Mouse (Mus musculus): Measurements from ENCODE around the gene Alk.

Alk gene

DNA sequence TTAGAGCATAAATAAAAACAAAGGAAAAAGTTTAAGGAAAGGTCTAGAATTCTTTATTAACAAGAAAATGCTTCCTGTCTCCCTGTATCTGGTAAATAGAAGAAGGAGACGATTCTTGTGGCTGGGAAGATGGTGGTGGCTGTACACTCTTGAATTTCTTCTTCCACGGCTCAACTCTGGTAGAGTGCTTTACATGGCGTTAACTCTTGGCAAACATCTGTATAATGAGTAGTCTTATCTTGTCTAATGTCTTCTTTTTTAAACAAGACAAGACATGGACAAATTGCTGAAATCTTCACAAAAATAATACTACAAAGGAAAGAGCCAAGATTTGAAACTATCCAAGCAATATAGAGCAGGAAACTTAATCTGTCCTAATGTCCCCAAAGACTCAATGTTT lies 202.6 kb downstream of the Alk start:
- DNase-seq (ENCODE audit: low spot score in 2 of 2): no peak

DNA sequence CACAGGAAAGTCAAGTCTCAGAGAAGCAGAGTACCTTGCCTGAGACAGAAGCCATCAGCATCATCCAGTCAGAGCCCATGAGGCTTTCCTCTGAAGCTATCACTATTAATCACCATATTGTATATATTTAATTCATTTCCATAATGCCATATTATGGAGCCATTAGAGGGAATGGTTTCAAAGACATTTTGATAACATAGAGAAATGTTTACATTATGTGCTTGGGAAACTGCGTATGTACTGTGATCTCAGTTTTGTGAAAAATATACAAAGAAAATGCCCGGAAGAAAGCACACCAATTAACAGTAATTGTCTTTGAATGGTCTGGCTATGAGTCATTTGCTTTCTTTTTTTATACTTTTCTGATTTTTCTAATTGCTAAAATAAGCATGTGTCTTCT lies 203.1 kb downstream of the Alk start:
- DNase-seq (ENCODE audit: low spot score in 2 of 2): no peak

DNA sequence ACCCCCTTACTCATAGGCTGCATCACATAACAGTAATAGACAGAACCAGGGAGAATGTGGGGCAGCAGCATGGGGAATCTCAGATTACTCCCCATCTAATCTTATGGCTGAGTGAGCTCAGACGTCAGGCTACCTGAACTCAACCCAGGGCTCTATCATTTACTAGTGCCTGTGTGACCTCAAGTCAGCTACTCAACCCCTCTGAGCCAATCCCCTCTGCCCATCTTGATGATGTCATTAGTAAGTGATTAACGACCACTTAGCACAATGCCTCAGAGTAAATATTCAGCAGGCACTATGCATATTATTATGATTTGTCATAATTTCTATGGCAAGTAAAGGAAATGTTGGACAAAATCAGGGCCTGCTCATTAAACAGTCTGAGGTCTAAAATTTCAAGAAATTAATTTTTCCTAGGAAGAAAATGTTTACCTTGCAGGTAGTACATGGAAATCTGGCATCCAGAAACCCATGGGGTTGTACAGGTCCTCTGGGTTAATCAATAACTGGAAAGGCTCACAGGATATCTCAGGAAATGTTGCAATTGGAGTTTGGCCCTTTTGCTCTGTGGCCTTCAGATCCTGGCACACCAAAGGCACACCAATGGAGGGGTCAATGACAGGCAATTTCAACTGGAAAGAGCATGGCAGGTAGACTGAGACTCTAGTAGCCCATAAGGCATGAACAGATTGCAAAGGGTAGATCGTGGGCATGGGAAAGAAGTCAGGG lies 204.9 kb downstream of the Alk start:
- no peak for DNase-seq (ENCODE audit: low spot score in 2 of 2)

DNA sequence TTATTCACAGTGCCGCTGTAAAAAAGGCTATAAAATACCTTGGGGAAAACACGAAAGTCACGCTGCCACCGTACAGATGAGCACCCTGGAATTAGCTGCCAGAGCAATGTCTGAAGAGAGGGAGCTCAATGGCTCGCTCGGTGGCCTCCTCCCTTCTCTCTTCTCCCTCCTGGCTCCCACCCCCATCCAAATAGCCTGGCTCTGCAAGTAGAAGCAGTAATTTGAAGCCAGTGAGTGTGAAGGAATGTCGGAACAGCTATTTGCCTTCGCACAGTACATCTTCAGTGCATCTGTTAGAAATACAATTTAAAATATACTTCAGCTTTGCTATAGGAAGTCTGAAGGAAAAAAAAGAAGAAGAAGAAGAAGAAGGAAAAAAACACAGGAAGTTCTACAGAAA lies 208.5 kb downstream of the Alk start:
- no peak for DNase-seq (ENCODE audit: low spot score in 2 of 2)

DNA sequence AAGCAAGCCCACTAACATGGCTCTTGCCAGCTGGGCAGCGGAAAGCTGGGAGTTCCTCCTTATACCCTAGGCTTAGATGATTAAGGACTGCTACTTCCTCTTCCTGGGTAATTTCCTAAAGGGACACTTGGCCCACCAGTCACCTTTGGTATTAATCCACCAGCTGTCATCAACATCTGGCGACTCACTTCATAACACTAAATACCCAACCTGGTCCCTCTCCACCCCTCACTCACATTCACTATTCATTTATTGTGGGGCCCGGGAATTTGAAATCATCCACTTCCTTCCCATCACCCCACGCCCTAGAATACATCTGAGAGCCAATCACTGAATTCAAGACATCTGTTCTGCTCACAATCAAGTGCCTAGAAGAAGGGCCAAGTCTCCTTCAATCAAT lies 235.4 kb downstream of the Alk start:
- no peak for DNase-seq (ENCODE audit: low spot score in 2 of 2)

DNA sequence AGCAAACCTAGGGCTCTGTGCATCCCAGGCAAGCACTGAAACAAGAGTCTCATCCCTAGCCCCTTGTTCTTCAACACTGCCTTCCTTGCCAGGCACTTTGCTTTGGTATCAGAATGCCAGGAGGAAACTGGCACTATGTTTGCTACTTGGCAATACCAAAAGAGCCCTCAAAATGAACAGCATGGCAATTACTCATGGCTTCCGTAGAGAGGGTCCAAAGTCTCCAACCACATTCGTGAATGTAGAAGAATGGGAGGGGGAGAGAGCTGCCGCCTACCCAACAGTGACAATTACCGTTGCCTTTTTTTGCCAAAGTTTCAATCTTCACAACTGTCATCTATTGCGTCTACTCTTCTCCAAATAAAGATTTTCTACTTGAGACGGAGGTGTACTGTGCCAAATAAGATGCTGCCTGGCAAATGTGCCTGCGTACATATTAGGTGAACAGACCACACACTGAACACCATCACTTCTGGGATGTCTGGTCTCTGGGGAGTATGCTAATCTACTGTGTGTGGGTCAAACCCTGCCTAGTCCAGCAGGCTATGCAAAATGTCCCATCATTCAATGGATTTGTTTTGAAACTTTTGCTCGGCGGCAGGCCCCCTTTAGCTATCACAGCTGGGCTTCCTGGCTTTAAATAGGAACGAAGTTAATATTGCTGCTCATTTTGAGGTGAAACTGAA lies 241.5 kb downstream of the Alk start:
- DNase-seq (ENCODE audit: low spot score in 2 of 2): no peak

DNA sequence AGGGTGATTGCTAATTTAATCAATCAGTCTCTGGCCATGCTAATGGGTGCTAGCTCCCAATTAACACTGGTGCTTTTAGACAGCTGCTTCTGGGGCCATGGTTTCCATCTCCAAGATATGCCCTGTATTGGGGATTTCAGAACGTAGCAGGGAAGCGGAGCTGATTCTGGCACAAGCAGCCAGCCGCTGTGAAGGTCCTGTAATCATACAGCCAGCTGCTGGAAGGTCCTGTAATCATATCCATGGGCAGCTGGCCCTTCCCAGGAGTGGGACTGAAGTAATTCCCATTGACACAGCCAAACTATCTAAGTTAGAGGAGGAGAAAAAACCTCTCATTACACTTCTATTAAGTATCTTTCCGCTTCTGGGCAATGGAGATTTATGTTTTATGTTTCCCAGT lies 242.5 kb downstream of the Alk start:
- DNase-seq (ENCODE audit: low spot score in 2 of 2): no peak

DNA sequence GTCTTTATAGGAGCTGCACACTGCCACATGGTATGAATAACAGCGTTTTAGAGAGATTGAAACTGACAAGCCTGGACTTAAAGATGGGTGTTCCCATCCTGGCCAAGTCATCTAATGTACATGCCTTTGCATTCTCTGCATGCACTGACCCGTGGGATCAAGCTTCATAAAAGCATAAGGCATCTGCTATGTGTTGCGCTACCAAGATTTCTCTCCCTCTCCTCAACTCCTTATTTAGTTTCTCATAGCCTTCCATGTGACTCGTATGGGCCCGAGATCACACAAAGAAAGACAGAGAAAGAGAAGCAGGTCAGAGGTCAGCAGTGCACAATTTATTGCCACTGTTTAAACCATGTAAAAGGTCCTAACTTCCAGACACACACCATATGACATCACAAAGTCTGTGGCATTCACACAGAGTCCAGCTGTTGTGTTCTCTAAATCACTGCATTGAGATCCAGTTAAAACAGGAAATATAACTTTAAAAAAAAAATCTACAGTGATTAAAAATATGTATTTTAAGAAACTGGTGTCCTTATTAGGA lies 247.6 kb downstream of the Alk start:
- no peak for DNase-seq (ENCODE audit: low spot score in 2 of 2)

DNA sequence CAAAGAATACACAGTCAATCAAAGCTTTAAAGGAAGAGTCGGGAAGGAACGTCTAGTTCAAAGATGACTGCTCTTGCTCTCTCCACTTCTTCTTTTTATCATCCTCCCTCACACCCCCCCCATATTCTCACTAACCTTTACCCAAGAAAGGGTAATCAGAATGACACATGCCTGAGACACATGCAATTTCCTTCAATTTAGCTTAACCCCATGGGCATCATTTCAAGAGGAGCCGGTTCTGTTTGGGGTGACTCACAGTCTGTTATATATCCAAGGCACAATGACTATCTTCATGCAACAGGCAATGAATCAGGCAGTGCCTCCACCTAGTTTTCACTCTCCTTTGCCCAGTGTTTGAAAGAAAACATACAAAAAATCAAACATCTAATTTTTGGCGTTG lies 265.0 kb downstream of the Alk start:
- no peak for DNase-seq (ENCODE audit: low spot score in 2 of 2)

DNA sequence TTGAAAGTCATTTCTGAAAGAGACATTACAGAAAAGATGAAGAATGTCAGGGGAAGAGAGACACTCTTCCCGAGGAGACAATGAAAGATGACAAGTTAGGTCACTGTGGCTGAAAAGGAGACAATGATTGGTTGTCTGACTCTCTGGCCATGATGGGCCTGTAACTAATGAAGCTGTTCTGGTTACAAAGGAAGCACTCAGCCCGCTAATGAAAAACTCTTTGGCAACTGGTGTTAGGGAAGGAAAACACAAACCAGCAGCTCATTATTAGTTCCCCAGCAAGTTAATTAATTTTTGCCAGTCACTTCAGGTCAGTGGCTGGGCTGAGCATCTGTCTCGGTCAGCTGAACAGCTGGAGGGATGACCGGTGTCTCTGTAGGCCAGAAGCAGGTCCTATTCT lies 271.5 kb downstream of the Alk start:
- no peak for DNase-seq (ENCODE audit: low spot score in 2 of 2)

DNA sequence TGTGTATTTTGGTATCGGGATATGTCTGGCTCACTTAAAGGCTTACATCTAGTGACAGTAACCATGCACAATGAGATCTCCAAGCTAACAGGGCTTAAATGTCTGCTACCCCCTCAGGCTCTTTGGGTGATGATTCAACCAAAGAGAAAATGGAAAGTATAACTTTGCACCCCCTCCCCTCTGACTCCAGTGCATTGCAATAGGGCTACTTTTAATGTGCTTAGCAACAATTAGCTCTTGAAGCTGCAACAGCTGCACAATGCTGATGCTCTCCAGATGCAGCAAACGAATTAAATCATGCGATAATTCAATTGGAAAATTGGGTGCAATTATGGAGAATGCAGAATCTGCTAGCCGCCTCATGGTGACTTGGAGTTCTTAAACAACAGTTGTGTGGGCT lies 278.5 kb downstream of the Alk start:
- no peak for DNase-seq (ENCODE audit: low spot score in 2 of 2)

DNA sequence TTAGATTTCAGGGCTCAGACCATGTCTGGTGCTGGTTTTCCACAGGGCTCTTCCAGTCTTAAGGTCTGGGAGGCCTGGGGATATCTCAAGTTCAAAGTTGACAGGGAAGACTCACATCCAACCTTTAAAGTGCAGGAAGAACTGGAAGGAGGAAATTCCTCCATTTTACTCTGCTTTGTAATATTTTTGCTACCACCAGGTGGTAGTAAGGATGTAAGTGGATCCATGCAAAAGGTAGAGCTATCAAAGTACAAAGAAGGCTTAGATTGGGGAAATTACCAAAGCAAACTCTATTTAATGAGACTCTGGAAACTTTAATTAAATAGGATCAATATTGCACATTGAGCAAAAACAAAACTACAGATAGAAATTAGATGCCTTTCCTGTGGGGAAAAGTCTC lies 284.9 kb downstream of the Alk start:
- DNase-seq (ENCODE audit: low spot score in 2 of 2): no peak

DNA sequence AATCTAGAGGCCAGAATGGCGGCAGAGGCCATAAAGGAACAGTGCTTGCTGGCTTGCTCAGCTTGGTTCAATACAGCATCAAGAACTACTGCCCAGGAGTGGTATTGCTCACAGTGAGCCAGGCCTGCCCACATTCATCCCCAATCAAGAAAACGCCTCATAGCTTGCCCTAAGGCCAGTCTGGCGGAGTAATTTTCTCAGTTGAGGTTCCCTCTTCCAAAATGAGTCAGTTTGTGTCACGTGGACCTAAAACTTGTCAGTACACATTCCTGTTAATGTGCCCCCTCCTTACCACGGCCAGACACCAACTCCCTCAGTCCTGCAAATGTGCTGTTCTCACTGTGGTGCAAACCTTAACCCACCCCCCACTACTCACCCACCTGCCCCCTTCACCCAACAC lies 304.8 kb downstream of the Alk start:
- no peak for DNase-seq (ENCODE audit: low spot score in 2 of 2)

DNA sequence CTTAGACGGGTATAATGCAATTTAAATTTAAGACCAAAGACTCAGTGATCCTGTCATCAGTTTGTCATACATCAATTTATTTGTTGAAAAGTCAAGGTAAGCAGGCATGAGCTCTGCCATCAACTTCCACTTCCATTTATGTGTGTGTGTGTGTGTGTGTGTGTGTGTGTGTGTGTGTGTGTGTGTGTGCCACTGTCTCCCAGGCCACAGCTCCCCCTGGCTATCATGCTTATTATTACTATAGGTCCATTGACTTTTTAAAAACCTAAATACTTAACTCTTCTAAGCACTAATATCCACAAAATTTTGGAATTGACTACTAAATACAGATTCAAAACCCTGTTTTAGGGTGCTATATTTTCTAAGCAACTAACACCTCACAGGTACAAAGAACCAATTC lies 308.1 kb downstream of the Alk start:
- DNase-seq (ENCODE audit: low spot score in 2 of 2): no peak

DNA sequence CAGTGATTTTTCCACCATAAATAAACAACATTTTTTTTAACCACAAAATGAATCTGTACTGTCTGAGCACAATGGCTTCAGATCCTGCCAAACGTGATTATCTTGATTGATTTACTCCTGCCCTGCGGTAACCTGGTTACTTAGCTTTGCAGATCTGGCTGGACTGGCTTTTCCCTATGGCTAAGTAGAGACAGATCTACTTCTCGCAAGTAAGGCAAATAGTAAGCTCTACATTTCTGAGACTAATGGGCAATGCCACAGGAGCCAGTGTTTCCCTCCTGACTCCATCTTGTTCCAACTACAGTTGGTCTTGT lies 311.2 kb downstream of the Alk start:
- DNase-seq (ENCODE audit: low spot score in 2 of 2): no peak

DNA sequence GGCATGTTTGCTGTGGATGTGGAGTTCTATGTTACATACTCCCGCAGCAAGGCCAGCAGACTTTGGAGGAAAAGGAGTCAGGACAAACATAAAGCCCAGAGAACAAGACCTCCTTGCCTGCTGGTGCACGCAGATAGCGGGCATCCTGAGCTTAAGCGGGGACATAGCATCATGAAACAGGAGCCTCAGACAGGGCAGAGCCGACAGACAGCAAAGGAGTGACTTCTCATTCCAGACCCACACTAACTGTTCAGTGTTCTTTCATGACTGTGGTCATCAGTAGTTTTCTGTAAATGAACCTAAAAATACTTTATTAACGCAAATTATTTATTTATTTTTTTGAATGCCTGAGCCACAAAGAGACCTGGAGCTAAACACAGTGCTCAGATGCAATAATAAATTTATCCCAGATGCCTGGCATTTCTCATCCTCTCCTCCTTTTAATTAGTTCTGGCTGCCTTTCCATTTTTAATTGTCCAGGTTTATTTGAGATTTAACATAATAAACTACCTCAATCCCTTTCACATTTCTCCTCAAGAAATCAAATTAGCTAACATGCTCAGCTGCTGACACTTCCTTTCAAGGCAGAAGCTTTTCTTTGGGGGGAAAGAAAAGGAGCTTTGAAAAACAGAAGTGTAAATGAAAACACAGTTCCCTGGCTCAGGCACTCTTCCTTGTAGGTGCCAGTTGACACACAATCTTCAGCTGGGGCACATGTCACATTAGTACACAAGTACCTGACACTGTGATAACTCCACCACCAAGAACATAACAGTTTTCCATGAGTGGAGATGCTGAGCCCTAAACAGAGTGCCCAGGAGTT lies 311.8 kb downstream of the Alk start:
- DNase-seq (ENCODE audit: low spot score in 2 of 2): no peak

DNA sequence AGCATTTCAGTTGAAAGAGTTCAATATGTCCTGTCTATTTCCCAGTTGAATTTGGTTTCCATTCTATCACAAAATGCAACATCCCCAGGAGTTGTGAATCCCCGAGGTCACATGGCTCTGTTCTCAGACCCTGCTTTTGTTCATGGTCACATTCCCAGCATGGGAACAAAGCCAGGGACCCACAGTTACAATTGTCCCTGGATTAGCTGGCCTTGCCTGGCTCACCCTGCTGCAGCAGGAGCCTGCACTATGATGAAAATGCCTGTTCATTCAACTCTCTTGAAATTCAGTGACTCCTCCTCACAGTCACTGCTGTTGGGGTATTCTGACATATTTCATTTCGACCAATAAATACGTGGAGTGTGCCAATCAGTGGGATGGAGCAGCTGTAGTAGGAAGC lies 318.5 kb downstream of the Alk start:
- no peak for DNase-seq (ENCODE audit: low spot score in 2 of 2)

DNA sequence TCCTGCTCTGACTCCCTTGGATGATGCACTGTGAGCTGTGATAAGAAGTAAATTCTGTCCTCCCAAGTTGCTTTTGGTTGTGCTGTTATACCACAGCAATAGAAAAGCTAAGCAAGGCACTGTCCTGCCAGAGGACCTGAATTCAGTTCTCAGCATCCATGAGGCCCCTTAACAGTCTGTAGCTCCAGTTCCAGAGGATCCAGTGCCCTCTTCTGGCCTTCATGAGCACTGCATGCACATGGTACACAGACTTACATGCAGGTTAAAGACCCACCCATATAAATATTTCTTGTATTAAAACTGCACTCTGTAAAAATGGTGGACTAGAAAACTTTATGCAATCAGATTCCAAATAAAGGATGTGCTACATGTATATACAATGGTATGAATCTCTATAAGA lies 326.1 kb downstream of the Alk start:
- DNase-seq (ENCODE audit: low spot score in 2 of 2): no peak

DNA sequence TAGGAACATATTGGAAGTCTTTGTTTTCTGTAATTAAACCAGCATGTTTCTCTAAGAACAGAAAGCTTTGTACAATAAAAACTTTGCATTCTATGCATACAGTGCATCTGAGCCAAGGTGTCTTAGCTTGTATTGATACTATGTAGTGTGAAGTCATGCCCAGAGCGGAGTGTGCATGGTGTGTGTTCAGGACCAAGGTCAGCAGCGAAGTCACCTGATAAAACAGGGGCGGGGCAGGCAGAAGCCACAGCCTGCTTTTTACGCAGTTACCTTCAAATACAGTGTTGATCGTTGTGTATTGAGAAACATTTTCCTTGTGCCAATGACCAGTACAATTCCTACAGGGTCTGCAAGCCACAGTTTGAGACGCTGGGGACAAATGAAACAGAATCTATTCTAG lies 327.6 kb downstream of the Alk start:
- DNase-seq (ENCODE audit: low spot score in 2 of 2): no peak

DNA sequence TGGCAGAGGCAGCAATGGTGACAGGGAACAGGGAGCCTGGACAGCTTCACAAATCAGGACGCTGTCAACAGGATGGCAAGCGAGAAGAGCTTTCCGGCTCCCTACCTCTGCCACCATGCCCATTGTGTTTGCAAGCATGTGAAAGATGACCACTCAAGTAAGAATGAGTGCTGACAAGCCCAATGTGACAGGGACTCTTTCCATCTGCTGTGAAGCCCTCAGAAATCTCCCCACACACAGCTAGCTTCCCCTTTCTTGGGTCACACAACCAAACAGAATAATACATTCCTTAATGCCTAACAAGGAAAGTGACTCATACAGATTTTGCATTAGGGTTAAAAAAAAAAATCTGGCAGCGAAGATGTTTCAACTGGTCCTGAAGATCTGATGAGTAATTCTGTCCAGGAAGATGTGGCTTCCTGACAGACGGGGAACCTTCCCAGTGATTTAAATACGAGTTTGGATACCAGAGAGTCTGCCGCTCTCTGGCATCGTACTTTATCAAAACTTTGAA lies 329.0 kb downstream of the Alk start:
- DNase-seq (ENCODE audit: low spot score in 2 of 2): no peak

DNA sequence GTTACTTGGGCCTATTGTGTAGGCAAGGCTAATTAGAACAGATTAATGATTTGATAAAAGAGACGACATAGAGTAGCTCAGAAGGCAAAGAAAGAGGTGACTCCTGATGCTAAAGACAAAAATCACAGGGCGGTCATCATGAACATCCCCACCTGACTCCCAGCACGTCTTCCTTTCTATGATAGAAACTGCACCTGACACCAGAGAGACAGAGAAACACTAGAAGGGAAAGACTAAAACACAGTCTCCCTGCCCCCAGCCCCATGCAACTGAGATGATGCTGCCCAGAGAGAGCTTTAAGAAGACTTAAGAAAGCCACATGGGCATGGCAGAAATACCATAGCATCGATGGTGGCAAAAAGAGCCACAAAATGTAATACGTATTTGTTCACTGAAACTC lies 330.2 kb downstream of the Alk start:
- no peak for DNase-seq (ENCODE audit: low spot score in 2 of 2)

DNA sequence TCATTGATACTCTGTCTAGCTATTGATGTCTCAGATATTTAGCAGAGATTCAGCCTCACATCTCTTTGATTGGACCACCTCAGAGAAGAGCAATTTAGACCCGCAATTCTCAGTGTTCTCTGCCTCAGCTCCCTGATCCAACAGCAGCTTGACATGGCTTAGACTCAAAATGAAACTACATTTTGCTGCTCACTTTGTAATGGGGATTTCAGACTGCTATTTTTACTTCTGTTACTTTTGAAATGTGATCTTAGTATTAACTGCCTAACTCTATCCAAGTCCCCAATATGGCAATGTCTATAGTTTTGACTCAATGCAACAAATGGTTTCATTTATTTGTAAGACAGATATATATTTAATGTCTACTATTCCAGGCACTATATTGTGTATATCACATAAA lies 332.8 kb downstream of the Alk start:
- no peak for DNase-seq (ENCODE audit: low spot score in 2 of 2)

DNA sequence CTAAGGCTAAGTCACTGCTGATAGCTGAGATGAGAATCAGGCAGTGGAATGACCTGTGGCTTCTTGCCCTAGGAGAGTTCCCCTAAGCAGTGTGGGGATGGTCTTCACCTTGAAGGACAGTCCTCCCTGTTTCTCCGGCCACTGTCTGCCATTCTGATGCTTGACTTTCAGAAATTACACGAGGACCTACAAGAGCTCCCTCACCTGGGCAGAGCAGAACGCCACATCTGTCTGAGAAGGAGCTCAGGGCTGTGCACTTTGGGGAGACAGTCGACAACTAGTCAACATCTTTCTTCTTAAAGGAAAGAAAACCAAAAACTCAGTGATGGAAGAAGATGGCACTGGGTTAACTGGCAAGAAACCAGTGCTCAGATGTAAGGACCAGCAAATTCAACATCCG lies 335.9 kb downstream of the Alk start:
- DNase-seq (ENCODE audit: low spot score in 2 of 2): no peak
